Mouse (Mus musculus): ENCODE measurements around the gene Trim7.
"Not testable (repeated sequence)": the region's sequence is repeated elsewhere in the genome, so short reads cannot be mapped to it uniquely, and the experiment has no call there.

Gene Trim7

DNA sequence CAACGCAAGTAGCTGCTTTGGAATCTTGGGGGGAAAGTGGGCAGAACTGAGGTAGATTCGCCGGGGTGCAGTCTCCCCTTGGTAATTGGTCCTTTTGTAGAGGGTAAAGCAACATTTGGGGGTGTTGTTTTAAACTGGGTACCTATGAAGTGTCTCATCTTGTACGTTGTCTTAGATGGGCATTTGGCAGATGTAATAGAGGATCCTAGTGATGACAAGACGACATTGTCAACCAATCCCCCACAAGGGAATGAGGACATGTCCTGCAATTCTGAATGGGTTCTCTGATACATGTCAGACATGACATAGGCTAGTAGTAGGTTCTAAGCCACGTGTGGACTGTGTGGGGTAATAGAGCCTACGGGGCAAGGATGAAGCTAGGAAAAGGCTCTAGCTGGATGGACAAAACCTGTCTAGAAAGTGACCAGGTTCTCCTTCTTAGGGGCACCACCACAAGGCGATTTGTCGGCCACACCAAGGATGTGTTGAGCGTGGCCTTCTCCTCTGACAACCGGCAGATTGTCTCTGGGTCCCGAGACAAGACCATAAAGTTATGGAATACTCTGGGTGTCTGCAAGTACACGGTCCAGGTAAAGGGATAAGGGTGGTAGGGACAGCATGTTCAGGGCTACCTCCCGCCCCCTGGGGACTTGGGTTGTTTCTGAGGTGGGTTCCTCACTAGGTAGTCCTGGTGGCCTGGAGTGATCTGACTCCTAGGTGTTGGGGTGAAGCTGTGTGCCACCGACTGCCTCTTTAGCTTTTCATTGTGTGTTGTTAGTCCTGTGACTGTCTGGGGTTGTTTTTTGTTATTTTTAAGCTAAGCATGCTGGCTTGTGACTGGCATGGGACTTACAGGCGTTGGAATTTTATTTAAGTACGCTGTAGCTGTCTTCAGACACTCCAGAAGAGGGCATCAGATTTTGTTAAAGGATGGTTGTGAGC, 23.8 kb upstream of the Trim7 start:
- no peak for DNase-seq (ENCODE audit: low read depth, low spot score)

DNA sequence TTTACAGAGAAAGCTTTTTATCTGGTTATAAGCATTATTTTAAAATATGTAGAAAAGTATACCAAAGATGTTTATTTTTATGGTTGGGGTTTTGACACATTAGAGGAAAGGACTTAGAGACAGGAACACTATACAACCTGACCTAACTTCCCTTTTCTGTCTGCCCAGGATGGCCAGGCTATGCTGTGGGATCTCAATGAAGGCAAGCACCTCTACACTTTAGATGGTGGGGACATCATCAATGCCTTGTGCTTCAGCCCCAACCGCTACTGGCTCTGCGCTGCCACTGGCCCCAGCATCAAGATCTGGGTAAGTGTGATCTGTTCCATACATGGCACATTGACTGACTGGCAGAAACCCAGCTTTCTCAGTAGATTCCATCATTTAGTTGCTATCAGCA, 22.0 kb upstream of the Trim7 start:
- DNase-seq (ENCODE audit: low read depth, low spot score) = no peak

DNA sequence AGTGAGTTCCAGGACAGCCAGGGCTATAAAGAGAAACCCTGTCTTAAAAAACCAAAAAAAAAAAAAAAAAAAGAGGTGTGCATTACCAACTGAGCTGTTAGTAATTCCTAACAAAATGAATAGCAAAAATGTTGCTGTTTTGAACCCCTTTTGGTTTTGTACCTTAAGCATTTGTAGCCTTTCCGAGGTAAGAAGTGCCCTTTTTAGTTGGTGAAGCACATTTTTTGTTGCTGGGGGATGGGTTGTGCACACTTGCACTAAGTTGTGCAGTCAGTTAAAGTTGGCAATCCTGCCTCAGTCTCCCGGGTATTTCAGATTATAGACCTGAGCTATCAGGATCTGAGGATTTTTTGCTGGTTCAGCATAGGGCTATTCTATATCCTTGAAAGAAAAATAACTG, 21.0 kb upstream of the Trim7 start:
- no peak for DNase-seq (ENCODE audit: low read depth, low spot score)

DNA sequence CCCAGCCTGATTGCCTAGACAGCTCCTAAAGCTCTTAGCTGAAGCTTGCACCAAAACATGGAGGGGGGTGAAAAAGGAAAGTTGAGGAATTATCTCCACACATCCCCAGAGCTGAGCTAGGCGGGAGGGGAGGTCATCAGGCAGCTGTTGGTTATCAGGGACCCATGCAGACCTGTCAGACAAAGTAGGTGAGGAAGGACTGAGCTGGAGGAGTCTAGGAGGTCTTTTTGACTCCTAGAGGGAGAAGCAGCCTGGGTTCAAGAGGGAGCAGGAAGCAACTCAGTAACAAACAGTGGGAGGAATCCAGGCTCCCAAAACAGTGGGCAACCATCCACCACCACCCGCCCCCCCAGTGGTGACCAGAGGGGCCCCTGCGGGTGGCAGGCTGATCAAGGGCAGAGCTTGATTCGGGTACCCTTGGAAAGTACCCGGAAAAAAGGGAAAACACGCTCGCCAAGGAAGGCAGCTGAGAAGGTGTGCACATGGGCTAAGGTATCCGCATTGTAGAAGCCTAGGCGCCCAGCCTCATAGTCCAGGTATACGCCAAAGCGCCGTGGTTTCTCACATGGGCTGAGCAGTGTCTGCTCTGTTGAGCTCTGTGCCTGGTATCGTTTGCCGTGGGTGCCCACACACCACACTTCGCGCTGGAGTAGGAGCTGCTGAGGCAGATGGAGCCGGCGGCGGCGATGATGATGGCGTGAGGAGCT, 18.9 kb upstream of the Trim7 start:
- no peak for DNase-seq (ENCODE audit: low read depth, low spot score)

DNA sequence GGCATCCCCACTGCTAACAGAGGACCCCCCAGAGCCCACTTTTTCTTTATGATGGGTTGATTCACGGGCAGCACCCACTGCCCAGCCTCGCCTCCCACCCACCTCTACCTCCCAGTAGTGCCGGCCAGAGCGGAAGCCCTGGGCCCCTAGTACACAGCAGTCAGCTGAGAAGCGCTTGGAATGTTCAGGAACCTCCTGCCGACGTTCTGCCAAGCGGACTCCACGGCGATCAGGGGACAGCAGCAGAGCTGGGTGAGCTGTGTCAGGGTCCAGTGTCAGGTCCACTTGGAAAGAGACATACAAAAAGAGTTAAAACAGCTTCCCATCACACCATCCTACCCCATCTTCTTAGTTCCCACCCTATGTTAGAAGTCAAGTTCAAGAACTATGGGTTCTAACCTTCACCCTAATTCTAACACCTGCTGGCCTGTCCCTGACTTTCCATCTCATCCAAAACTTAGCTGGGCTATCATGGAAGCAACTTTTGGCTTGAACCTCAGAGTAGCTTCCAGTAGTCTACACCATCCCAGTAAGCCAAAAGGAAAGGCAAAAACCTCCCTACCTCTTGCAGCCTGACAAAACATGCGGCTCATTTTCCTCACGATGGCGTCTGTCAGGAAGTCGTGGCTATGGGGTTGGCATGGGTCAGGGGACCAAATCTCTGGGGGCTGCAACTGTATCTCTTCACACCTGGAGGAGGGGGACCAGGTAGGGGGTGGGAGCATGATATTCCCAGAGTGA, 18.2 kb upstream of the Trim7 start:
- DNase-seq (ENCODE audit: low read depth, low spot score) = no peak

DNA sequence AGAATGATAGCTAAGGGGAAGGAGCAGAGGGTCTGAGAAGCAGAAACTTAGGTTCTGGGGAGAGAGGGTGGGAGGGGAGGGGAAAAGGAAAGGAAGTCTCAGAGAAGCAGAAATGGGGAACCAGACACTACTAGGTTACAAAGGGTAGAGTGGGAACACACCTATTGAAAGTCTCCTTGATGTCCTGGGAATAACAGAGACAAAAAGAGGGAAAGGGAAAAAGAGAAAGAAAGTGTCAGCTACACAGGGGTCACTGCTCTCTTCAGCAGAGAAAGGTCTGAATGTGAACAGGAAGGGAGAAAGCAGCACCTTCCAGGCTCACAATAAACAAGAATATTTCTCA, 17.7 kb upstream of the Trim7 start:
- no peak for DNase-seq (ENCODE audit: low read depth, low spot score)

DNA sequence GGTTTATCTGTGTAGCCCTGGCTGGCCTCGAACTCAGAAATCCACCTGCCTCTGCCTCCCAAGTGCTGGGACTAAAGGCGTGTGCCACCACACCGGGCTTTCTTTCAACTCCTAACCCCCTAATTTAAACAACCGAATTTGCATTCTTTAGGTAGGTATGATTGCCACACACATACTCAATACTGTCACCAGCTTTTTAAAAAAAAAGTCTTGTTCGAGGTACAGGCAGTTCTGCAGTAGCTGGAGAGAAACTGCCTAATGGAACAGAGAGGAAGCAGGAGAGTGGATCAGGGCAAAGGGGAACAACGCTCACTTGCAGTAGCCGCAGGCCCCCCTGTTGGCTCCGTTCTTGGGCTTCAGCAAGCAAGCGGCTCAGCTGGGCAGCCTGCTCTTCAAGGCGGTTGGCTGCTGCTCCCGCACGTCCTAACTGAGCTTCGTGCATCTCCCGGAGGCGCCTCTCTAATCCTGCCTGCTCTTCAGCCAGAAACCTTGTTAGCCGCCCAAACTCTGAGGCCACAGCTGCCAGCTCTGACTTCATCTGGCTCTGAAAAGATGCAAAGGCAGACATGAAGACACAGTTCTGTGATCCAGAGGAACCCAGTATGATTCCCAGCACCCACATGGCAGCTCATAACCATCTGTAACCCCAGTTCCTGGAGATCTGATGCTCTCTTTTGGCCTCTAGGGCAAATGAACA, 17.1 kb upstream of the Trim7 start:
- no peak for DNase-seq (ENCODE audit: low read depth, low spot score)

DNA sequence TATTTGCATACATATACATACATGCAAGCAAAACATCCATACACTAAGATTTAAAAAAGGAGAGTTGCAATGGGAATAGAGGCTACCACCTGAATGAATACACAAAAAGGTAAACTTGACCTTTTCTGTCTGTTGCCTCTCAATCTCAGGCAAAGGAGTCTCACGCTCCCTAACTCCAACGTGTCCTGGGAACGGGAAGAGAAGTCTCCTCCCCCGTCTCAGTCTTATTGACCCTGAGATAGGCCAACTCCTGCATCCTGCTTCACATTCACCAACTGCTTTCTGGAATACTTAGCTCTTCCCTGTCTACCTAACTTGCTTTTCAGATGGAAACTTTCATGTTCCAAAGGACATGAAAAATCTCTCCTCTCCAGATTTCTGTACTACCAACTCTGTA, 16.5 kb upstream of the Trim7 start:
- no peak for DNase-seq (ENCODE audit: low read depth, low spot score)

DNA sequence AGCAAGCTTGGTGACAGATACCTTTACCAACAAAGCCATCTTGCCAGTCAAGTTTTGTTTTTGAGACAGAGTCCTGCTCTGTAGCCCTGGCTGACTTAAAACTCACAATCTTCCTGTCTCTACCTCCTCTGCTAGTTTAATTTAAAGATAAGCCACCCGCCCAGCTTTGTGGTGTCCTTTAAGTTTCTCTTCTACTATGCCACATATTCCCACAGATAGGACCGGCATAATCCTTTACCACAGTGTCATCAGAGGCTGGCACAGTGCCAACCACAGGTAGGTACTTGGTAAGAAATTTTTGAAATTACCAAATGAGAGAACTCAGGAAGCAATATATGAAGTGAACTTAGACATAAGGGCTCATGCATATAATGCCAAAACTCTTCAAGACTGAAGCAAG, 15.8 kb upstream of the Trim7 start:
- no peak for DNase-seq (ENCODE audit: low read depth, low spot score)

DNA sequence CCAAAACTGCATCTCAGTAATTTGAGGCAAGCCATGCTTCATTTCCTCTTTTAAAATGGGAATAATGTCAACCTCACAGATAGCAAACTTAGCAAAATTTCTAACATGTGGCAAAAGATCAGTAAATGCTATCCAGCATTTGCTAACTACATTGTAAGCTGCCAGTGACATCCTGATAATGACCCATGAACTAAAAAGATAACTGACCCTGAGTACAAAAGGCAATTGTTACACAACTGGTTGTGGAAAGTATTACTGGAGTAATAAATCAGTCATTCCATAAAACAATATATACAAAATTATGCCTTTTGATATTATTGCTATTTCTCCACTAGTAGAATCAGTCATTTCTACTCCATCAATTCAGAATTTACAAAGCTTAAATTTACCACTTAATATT, 12.2 kb upstream of the Trim7 start:
- no peak for DNase-seq (ENCODE audit: low read depth, low spot score)

DNA sequence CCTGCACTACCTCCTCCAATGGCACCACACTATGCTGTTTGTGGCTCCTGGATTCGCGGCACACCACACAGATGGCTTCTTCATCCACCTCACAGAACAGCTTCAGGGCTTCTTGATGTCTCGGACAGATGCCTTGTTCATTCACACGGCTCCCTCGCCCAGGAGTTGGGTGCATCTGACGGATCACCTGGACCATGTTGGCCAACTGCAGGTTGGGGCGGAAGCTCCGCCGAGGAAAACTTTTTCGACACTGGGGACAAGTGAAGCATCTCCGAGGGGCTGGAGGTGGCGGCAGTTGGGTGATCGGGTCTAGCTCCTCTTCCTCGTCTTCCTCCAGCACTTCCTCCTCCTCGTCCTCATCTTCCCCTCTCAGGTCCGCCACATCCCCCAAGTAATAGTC, 10.1 kb upstream of the Trim7 start:
- DNase-seq (ENCODE audit: low read depth, low spot score) = no peak

DNA sequence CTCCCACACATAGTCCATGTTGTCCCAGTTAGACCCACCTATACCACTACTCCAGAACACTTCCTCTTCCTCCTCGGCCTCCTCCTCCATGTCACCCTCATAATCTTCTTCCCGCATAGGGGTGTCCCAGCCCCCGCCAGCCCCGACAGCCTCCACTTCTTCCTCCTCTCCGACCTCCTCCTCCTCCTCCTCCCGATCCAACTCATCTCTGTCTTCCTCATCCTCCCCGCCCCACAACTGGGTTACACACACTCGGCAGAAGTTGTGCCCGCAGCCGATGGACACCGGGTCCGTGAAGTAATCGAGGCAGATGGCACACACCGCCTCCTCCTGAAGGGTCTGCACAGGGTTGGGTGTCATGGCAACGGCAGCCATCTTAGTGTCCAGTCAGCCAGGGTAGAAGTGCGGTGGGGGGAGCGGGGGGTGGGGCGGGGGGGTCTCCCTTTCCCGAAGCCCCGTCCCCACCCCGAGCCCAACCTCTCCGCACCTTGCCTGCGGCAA, 9.6 kb upstream of the Trim7 start:
- no peak for DNase-seq (ENCODE audit: low read depth, low spot score)

DNA sequence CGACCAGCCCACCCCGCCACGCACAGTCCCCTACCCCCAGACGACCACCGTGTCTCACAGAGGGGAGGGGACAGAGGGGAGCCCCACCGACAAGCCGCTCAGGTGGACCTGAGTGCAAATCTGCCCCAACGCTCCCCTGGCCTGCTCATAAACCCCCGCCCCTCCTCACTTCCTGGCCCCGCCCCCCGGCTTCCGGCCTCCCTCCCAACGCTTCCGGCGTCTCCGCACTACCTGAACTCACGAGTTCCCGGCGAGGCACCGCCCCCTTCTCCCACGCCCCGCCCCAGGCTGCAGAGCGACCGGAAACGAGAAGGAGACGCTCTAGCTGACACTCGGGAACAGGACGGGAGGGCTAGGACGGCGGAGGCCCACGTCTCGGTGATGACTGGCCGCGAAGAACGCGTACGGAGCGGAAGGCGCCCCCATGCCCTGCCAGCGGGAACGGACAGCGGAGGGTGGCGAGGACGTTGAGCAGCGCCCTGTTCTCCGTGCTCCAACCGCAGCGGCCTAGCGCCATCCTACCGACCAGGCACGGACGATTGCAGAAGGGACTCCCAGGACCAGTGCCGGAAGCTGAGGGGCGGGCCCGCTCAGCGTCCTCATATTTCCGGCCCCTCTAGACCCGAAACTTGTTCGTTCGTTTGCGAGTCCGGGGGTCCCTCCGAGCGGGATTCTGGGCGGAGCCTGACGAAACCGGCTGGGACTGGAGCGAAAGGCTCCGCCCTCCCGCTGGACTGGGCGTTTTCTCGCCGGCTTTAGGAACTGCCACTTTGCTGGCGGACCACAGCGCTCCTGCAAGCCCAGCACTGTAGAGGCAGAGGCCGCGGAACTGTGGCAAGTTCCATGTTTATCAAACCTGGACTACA, 8.9 kb upstream of the Trim7 start, which contains the start of gene Trim41:
TSS of gene Trim41 (minus strand) at position 554 of the 866 bp plus-strand sequence.
- DNase-seq (ENCODE audit: low read depth, low spot score) = peak; percentile 99

DNA sequence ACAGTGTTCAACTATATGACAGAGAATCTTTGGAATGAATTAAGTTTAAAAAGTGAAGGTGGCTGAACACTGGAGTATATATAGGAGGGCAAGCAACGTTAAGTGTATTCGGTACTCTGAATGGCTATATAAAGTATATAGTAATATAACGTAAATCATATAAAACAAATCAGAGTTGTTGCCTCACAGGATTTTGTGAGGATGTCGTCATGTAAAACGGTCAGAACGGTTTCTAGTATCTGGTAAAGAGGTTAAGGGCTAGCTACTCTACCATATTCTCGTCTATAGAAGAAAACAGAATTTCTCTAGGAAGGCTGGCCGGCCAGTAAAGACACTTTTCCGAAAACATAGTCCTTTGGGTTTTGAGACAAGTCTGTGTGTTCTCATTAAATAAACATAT, 8.1 kb upstream of the Trim7 start:
- no peak for DNase-seq (ENCODE audit: low read depth, low spot score)

DNA sequence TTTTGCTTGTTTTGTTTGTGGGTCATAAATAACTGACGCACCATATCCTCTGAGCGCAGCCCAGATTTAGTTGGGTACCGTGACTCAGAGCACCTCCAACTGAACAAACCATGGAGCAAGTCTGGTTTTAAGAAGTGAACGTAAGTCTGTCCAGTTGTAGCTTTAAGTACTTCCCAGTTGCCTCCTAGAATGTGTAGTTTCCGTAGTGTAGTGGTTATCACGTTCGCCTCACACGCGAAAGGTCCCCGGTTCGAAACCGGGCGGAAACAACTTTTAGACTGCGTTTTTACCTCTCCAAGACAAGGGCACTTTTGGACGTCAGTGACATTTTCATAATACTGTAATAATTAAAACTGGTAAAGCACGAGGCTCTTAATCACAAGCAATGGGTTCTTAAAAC, 7.6 kb upstream of the Trim7 start:
- DNase-seq (ENCODE audit: low read depth, low spot score) = peak; percentile 94

DNA sequence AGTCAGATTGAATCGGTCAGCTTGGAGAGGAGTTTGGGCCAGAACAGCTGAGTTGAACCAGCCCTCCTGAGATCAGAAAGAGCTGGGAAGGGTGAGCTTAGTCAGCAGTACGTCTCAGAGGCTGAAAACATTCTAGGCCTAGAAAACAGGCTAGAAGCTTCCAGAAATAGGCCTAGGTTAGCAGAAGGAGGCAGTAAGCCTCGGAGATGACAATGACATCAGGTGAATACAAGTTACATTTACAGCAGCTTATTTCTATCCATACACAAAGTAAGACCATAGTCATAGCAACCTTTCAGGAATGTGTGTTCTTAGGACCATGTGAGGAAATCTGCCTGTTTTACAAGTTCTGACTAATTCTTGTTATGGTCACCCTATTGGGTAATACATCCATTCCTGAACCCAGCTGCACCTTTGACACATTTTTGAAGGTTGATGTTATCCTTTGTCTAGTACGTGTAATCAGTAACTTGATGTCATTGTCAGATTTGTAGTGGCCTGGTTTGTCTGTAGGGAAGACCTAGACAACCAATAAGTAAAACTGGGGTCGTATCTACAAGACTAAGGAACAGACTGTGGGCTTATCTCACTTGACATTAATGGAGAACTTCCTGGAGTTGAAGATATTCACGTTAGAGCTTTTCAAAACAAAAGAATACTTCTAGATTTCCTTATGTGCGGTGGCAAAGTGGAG, 6.2 kb upstream of the Trim7 start:
- no peak for DNase-seq (ENCODE audit: low read depth, low spot score)

DNA sequence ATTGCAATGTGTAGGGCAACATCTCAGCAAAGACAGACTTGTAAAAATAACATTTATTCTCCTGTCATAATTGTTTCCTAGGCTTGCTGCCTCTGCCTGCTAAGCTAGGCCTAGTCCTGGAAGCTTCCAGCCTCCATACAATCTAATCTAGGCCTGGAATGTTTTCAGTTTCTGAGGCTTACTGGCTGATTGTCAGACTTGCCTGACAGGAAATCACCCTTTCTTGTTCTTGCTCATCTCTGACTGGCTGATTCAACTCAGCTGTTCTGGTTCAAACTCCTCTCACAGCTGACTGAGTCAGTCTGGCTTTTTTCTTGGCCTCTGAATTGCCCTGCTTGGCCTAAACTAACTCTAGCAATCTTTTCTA, 5.6 kb upstream of the Trim7 start:
- DNase-seq (ENCODE audit: low read depth, low spot score) = no peak

DNA sequence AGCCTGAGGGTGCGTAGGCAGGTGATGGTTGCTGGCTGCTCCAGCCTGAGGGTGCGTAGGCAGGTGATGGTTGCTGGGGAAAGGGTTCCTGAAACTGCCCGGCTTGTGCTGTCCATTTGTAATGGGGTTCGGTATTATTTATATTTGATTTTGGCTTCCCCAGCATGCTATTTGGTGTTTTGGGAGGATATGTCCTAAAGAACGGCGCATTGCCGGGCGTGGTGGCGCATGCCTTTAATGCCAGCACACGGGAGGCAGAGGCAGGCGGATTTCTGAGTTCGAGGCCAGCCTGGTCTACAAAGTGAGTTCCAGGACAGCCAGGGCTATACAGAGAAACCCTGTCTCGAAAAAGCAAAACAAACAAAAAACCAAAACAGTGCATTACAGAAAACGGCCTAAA, 4.6 kb upstream of the Trim7 start:
- not testable (repeated sequence) for DNase-seq (ENCODE audit: low read depth, low spot score)

DNA sequence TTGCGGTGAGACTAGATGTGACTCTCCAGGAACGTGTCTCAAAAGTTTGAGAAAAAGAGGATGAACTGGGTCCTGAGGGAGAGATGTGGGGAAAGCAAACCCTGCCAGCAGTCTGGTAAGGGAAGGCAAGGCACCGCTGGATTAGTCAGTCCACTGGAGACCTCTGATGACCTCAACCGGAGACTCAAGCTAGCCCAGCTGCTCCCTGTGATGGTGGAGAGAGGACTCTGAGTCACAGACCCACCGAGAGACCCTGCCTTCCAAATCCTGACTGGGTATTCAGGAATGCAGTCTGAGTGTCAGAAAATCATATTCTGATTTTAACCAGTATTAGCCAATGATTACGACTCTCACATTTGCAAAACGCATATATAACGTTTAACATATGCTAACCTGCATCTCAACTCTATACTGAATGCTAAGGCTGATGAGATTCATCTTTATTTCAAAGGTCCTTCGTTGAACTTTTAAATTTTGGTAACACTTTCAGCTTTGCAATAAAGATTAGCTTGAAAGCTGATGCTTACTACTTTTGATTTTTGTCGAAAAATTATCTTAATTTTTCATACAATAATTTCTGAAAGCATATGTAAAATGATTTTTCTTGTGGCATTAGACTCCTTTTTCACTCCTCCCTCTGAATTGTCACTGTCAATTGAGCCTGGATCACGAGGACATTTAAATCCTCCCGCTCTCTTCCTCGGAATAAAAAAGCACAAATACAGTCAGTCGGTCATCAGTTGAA, 3.0 kb upstream of the Trim7 start:
- DNase-seq (ENCODE audit: low read depth, low spot score) = no peak
